Mouse (Mus musculus) lung, postnatal 0 days (tissue): Measurements from ENCODE around the gene Col4a4. TPM values are rescaled to one million over a fixed set of nuclear protein-coding genes. Genes with fewer than 3 reads are reported as not detected.

Source experiments
- ATAC-seq: fragments of 200-750 bp; cut with Nextera tagmentation; 2 replicates; pipeline ENCODE4 v1.8.0; 2017; ENCODE audit warnings: moderate library complexity
- DNase-seq: peaks from one replicate; pipeline ENCODE4 v3.0.0-alpha.2; 2016; ENCODE audit warnings: low spot score
- H3K27ac ChIP-seq: fragments of 300-500 bp; sonication (generic); 2 replicates; pipeline ENCODE4 v1.5.1; 2014; ENCODE audit warnings: antibody characterized with exemption, mild to moderate bottlenecking, low read length, mixed read lengths
- H3K27me3 ChIP-seq: fragments of 300-500 bp; sonication (generic); replicated peaks from 2 replicates; pipeline ENCODE4 v1.6.1; 2014; ENCODE audit warnings: low read length, mixed read lengths; ENCODE audit not compliant: insufficient read depth
- H3K36me3 ChIP-seq: fragments of 300-500 bp; sonication (generic); 2 replicates; pipeline ENCODE4 v1.6.1; 2014; ENCODE audit warnings: low read length, mixed read lengths; ENCODE audit not compliant: insufficient read depth
- H3K4me1 ChIP-seq: fragments of 300-500 bp; sonication (generic); 2 replicates; pipeline ENCODE4 v1.6.1; 2014; ENCODE audit warnings: antibody characterized with exemption, low read depth, low read length, mixed read lengths; ENCODE audit not compliant: insufficient read depth
- H3K4me2 ChIP-seq: fragments of 300-500 bp; sonication (generic); replicated peaks from 2 replicates; pipeline ENCODE4 v1.6.1; 2014; ENCODE audit warnings: low read depth, mild to moderate bottlenecking, low read length, moderate library complexity, mixed read lengths
- H3K4me3 ChIP-seq: fragments of 300-500 bp; sonication (generic); 2 replicates; pipeline ENCODE4 v1.5.1; 2014; ENCODE audit warnings: low read depth, low read length
- H3K9ac ChIP-seq: fragments of 300-500 bp; sonication (generic); replicated peaks from 2 replicates; pipeline ENCODE4 v1.6.1; 2014; ENCODE audit warnings: low read depth, mild to moderate bottlenecking
- H3K9me3 ChIP-seq: fragments of 300-500 bp; sonication (generic); 2 replicates; pipeline ENCODE4 v1.6.1; 2016; ENCODE audit warnings: low read length, mixed read lengths
- CTCF ChIP-seq: IDR thresholded peaks from 2 replicates; pipeline ENCODE4 v1.5.1; 2016; ENCODE audit warnings: antibody characterized with exemption, mild to moderate bottlenecking
- EP300 ChIP-seq: IDR thresholded peaks from 2 replicates; pipeline ENCODE4 v1.6.1; 2016; ENCODE audit warnings: antibody characterized with exemption, mild to moderate bottlenecking, control low read depth
- WGBS: fragments of 180-500 bp; shearing (Covaris S2); extraction: QIAGEN DNeasy Blood & Tissue Kit; methylation state at CpG from one replicate; pipeline ENCODE4 v1.1.7; 2014; 5-methylcytosine and 5-hydroxymethylcytosine counted together
- polyA plus RNA-seq: library from polyadenylated mRNA; unstranded; fragments of >200 nt; fragmentation: Nextera tagmentation; extraction: Ambion mirVana; gene quantifications from 2 replicates; pipeline ENCODE4 v1.2.1, GENCODE M21; 2015

Col4a4 gene
- polyA plus RNA-seq, 1 experiment from 2014 or later, result 67.3 TPM

DNA sequence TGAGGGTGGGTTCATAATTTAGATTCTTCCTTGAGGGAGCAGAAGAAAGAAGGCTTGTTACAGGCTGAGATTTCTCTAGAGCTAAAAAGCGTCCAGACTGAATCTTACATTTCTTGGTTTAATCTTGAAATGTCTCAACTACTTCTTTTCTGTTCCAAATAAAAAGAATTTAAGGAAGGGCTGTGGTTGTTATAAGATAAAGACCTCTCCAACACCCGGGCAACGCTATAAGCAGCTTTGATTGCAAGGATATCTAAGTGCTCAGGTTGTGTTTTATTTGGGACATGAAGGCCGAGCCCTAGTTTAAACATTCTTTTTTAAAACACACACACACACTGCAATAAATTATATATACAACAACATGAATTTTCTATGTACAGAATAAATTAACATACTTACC, 17.2 kb downstream of the Col4a4 start:
- Histone ChIP-seq H3K27me3 (no peaks in the 10 kb centered on the region), H3K4me3 (no peak overlapping the region), H3K9ac (no peak overlapping the region), H3K4me2 (no peak overlapping the region), H3K9me3 (no peaks in the 10 kb centered on the region), H3K4me1 (no peaks in the 10 kb centered on the region), H3K36me3 (no peaks in the 10 kb centered on the region), H3K27ac (peak overlapping the region; percentile 16; the same call in 1 of the 2 replicates)
- DNase-seq, result peak; percentile 25
- peak; percentile 52 for ATAC-seq
- TF ChIP-seq CTCF (no peak), EP300 (peak; percentile 67)
- 45% methylated on average over 4 of the region's 4 CpGs for WGBS

DNA sequence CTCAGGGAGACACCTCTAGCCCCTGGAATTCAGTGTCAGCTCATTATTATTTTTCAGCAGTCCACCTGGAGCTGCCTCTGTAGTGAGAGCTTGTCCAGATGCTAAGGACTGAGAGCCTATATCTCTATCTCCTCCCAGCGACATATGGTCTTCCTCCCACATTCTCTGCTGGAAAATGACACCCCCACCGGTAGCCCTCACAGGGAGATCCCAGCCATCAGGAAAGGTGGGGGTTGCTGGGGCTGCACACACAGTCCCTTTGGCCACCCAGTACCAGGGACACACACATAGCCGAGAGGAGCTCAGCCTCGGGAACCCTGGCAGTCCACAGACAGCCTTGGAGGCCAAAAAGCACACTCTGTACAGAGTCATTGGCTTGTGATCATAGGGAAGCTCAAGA, 26.4 kb downstream of the Col4a4 start:
- Histone ChIP-seq H3K36me3 (no peaks in the 10 kb centered on the region), H3K27ac (no peak overlapping the region), H3K27me3 (no peaks in the 10 kb centered on the region), H3K9me3 (no peaks in the 10 kb centered on the region), H3K4me1 (no peaks in the 10 kb centered on the region), H3K4me3 (no peak overlapping the region), H3K9ac (no peak overlapping the region), H3K4me2 (no peak overlapping the region)
- TF ChIP-seq CTCF (no peak), EP300 (no peak)
- DNase-seq (no peak), ATAC-seq (no peak)
- WGBS, result 50% methylated on average over 4 of the region's 4 CpGs

DNA sequence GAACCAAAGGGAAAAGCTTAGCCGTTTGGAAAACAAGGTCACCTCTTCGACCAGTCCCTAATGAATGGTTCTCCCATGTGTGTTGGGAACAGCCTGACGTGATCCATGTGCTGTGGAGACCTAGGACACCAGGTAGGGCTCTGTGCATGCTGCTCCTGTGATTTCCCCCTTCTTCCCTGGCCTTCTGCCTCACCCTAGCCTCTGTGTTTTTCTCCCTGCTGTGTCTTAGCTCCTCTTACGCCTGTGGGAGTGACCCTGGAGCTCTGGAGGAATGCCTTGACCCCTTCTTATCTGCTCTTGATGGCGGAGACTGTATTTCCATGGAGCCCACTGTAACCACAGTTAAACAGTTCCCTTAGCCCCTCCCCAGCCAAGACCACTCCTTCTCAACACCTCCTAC, 31.8 kb downstream of the Col4a4 start:
- DNase-seq (peak; percentile 9), ATAC-seq (peak; percentile 65)
- H3K9ac ChIP-seq, result no peak overlapping the region
- H3K4me1 ChIP-seq, result no peaks in the 10 kb centered on the region
- no peaks in the 10 kb centered on the region for H3K9me3 ChIP-seq
- H3K27me3 ChIP-seq, result no peaks in the 10 kb centered on the region
- H3K27ac ChIP-seq, result no peak overlapping the region
- no peak overlapping the region for H3K4me3 ChIP-seq
- H3K4me2 ChIP-seq, result 0 out of 2 replicates have a peak overlapping the region, but pooled peaks have one; percentile 14
- no peaks in the 10 kb centered on the region for H3K36me3 ChIP-seq
- no peak for TF ChIP-seq EP300
- TF ChIP-seq CTCF, result no peak
- WGBS, result 48% methylated on average over 5 of the region's 5 CpGs

DNA sequence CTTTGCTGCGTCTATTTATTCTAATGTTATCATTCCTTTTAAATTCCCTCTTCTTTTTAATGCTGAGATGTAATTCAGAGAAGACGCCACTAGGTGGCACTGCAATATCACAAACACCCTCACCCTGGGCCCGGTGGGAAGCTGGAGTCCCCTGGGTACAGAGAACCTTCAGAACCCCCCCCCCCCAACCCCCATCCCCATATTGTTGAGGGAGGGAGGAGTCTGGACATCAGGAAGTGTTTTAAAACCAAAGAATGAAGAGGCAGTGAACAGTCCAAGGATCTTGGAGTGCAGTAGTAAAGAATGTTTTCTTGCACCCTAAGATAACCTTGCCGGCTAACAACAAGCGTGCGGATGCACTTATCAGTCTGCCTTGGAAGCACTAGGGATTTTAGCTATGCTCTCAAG, 32.2 kb downstream of the Col4a4 start:
- Histone ChIP-seq H3K4me3 (no peak overlapping the region), H3K9me3 (no peaks in the 10 kb centered on the region), H3K4me2 (0 out of 2 replicates have a peak overlapping the region, but pooled peaks have one; percentile 14), H3K4me1 (no peaks in the 10 kb centered on the region), H3K9ac (no peak overlapping the region), H3K27ac (no peak overlapping the region), H3K27me3 (no peaks in the 10 kb centered on the region), H3K36me3 (no peaks in the 10 kb centered on the region)
- 11% methylated on average over 6 of the region's 6 CpGs for WGBS
- ATAC-seq, result peak; percentile 91
- TF ChIP-seq EP300, result no peak
- TF ChIP-seq CTCF, result peak; percentile 77
- DNase-seq, result peak; percentile 68

GRCm38 (mm10) chr1:82545199-82545960, 41.3 kb downstream of the Col4a4 start:
- no peak for DNase-seq
- H3K27ac ChIP-seq, result no peak overlapping the region
- H3K9me3 ChIP-seq, result no peaks in the 10 kb centered on the region
- no peaks in the 10 kb centered on the region for H3K4me1 ChIP-seq
- whole genome bisulfite sequencing, result 73% methylated on average over 8 of the region's 8 CpGs
- no peak for ATAC-seq
- TF ChIP-seq CTCF, result no peak
- TF ChIP-seq EP300, result no peak
- no peaks in the 10 kb centered on the region for H3K36me3 ChIP-seq
- no peak overlapping the region for H3K9ac ChIP-seq
- H3K4me2 ChIP-seq, result no peak overlapping the region
- H3K27me3 ChIP-seq, result no peaks in the 10 kb centered on the region
- no peak overlapping the region for H3K4me3 ChIP-seq

- Histone ChIP-seq H3K36me3 (no peaks in the 10 kb centered on the region), H3K4me2 (no peak overlapping the region), H3K4me1 (no peaks in the 10 kb centered on the region), H3K4me3 (no peak overlapping the region), H3K27ac (no peak overlapping the region), H3K9ac (no peak overlapping the region), H3K9me3 (no peaks in the 10 kb centered on the region), H3K27me3 (no peaks in the 10 kb centered on the region)
- WGBS, result 53% methylated on average over 6 of the region's 6 CpGs
- ATAC-seq, result no peak
- no peak for DNase-seq
- TF ChIP-seq EP300 (no peak), CTCF (no peak)
Observed at GRCm38 (mm10) chr1:82544419-82545185, 42.0 kb downstream of the Col4a4 start.
